Mouse (Mus musculus): ENCODE data around the gene Etv6. TPM values are rescaled to one million over a fixed set of nuclear protein-coding genes. Genes with fewer than 3 reads are reported as not detected.

Gene Etv6
- polyA plus RNA-seq, 1 experiment from 2014 or later, result 3.4 TPM

DNA sequence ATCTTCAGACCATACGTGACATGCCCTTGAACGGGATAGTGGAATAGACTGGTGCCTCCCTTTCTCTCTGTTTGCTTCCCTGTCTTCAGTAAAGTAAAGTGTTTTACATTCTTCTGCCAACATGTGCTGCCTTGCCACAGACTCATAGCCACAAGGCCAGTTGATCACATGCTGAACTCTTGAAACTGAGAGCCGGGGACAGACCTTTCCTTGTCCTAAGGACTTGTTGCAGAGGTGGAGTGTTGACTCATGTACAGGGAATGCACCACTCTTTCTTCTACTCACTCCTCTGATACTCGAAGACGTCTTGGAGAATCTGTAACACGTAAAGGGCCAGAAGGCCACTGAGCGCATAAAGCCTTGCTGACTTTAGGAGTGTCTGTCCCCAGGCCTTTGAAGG lies 94.3 kb downstream of the Etv6 start:
- Histone ChIP-seq H3K4me1 (ENCODE audit: control insufficient read depth, insufficient read depth, low read depth, low read length) (peaks cover 4% of the 10 kb centered on the region), H3K4me2 (ENCODE audit: low read length) (no peak overlapping the region), H3K9me3 (ENCODE audit: control insufficient read depth, low read length) (no peaks in the 10 kb centered on the region), H3K9ac (ENCODE audit: low read depth, low read length) (no peak overlapping the region), H3K4me3 (ENCODE audit: low read length) (no peak overlapping the region), H3K27me3 (replicated peaks; ENCODE audit: control insufficient read depth, insufficient read depth, low read length) (no peaks in the 10 kb centered on the region), H3K27ac (ENCODE audit: low read depth, low read length) (no peak overlapping the region), H3K36me3 (ENCODE audit: control insufficient read depth, insufficient read depth, low read length) (no peaks in the 10 kb centered on the region)
- ATAC-seq, result no peak
- WGBS, result 96% methylated on average over 7 of the region's 7 CpGs

DNA sequence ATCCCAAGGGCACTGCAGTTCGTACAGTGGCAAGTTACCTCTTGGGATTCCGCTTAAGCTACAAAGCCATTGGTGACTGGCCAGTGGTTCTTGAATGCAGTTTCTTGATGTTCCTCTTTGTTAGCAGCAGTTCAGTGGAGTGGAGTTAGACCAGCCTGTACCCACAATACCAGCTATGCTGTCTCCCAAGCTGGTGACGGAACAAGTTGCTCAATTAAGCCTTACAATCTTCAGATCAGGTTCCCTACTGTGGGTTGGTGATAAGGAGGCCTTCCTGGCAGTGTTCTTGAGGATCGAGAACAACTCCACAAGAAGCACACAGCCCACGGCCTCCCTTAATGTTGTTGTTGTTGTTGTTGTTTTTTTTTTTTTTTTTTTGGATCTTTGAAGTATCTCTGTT lies 95.3 kb downstream of the Etv6 start:
- Histone ChIP-seq H3K4me3 (ENCODE audit: low read length) (no peak overlapping the region), H3K9me3 (ENCODE audit: control insufficient read depth, low read length) (no peaks in the 10 kb centered on the region), H3K27me3 (replicated peaks; ENCODE audit: control insufficient read depth, insufficient read depth, low read length) (no peaks in the 10 kb centered on the region), H3K4me1 (ENCODE audit: control insufficient read depth, insufficient read depth, low read depth, low read length) (peaks cover 4% of the 10 kb centered on the region), H3K4me2 (ENCODE audit: low read length) (no peak overlapping the region), H3K36me3 (ENCODE audit: control insufficient read depth, insufficient read depth, low read length) (no peaks in the 10 kb centered on the region), H3K9ac (ENCODE audit: low read depth, low read length) (no peak overlapping the region), H3K27ac (ENCODE audit: low read depth, low read length) (no peak overlapping the region)
- ATAC-seq, result no peak
- 97% methylated on average over 5 of the region's 5 CpGs for WGBS

DNA sequence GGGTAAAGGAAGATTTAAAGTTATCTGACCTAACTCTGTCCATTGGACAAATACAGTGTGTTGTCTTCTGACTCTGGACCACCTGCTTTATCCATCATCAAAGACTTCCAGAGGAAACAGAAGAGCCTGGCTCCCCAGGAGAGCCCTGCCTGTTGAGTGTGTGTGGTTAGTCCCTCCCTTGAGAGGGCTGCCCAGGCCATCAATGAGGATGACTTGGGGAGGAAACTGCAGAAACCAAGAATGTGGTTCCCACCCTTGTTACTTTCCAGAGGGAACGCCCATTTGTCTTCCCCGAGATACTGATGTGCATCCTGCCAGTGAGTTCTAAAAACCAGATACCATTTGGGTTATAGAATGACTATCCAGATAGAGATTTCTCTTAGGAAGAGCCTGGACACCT lies 96.1 kb downstream of the Etv6 start:
- WGBS, result 96% methylated on average over 2 of the region's 2 CpGs
- H3K27me3 ChIP-seq (replicated peaks; ENCODE audit: control insufficient read depth, insufficient read depth, low read length), result no peaks in the 10 kb centered on the region
- no peak overlapping the region for H3K27ac ChIP-seq (ENCODE audit: low read depth, low read length)
- H3K9me3 ChIP-seq (ENCODE audit: control insufficient read depth, low read length), result no peaks in the 10 kb centered on the region
- no peak overlapping the region for H3K9ac ChIP-seq (ENCODE audit: low read depth, low read length)
- no peak for ATAC-seq
- no peak overlapping the region for H3K4me2 ChIP-seq (ENCODE audit: low read length)
- no peak overlapping the region for H3K4me3 ChIP-seq (ENCODE audit: low read length)
- peaks cover 4% of the 10 kb centered on the region for H3K4me1 ChIP-seq (ENCODE audit: control insufficient read depth, insufficient read depth, low read depth, low read length)
- no peaks in the 10 kb centered on the region for H3K36me3 ChIP-seq (ENCODE audit: control insufficient read depth, insufficient read depth, low read length)

DNA sequence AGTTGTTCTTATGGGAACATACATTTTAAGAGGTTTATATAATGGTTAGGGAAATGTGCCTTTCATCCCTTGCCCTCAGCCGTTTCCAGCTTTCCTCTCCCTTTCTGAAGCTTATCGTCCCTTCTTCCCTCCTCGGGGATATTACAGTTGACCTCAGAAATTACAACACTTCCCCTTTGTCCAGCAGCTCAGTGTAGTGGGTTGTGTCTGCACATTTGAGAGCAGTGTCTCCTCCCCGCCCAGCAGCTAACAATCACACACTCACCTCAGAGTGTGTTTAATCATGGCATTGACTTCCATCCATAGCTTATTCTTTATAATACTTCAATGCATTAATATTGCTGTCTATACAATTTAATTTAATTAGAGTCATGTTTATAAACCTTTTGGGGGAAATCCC lies 98.3 kb downstream of the Etv6 start:
- H3K27me3 ChIP-seq (replicated peaks; ENCODE audit: control insufficient read depth, insufficient read depth, low read length), result no peaks in the 10 kb centered on the region
- 72% methylated on average over 4 of the region's 4 CpGs for WGBS
- no peak overlapping the region for H3K4me3 ChIP-seq (ENCODE audit: low read length)
- H3K36me3 ChIP-seq (ENCODE audit: control insufficient read depth, insufficient read depth, low read length), result no peaks in the 10 kb centered on the region
- no peak for ATAC-seq
- H3K9ac ChIP-seq (ENCODE audit: low read depth, low read length), result no peak overlapping the region
- no peaks in the 10 kb centered on the region for H3K9me3 ChIP-seq (ENCODE audit: control insufficient read depth, low read length)
- H3K4me2 ChIP-seq (ENCODE audit: low read length), result no peak overlapping the region
- H3K4me1 ChIP-seq (ENCODE audit: control insufficient read depth, insufficient read depth, low read depth, low read length), result no peaks in the 10 kb centered on the region
- H3K27ac ChIP-seq (ENCODE audit: low read depth, low read length), result no peak overlapping the region

DNA sequence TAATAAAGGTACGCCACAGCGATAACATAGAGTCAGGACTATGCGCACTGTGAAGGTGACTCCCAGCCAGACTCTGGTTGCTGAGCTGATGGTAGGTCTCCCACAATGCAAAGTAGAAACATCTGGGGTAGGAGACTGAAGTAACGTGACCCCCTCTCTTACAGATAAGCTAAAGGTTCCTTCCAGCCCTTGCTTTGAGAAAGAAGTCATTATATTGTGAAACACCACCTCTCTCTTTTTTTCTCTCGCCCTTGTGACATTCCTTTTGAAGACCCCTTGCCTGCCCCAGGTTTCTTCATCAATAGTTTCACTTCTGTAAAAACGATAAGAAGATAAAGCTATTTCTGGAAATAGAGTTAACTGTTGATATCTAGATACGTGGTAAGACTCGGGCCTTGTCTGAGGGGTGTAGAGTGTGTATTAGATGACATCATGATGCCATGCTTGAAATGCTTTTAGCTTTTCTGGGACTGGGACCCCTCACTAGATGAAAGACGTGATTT lies 99.4 kb downstream of the Etv6 start:
- no peaks in the 10 kb centered on the region for H3K4me1 ChIP-seq (ENCODE audit: control insufficient read depth, insufficient read depth, low read depth, low read length)
- WGBS, result 94% methylated on average over 9 of the region's 9 CpGs
- H3K27me3 ChIP-seq (replicated peaks; ENCODE audit: control insufficient read depth, insufficient read depth, low read length), result no peaks in the 10 kb centered on the region
- H3K36me3 ChIP-seq (ENCODE audit: control insufficient read depth, insufficient read depth, low read length), result no peaks in the 10 kb centered on the region
- H3K4me2 ChIP-seq (ENCODE audit: low read length), result no peak overlapping the region
- no peak overlapping the region for H3K4me3 ChIP-seq (ENCODE audit: low read length)
- no peak overlapping the region for H3K9ac ChIP-seq (ENCODE audit: low read depth, low read length)
- no peak for ATAC-seq
- no peaks in the 10 kb centered on the region for H3K9me3 ChIP-seq (ENCODE audit: control insufficient read depth, low read length)
- H3K27ac ChIP-seq (ENCODE audit: low read depth, low read length), result no peak overlapping the region

DNA sequence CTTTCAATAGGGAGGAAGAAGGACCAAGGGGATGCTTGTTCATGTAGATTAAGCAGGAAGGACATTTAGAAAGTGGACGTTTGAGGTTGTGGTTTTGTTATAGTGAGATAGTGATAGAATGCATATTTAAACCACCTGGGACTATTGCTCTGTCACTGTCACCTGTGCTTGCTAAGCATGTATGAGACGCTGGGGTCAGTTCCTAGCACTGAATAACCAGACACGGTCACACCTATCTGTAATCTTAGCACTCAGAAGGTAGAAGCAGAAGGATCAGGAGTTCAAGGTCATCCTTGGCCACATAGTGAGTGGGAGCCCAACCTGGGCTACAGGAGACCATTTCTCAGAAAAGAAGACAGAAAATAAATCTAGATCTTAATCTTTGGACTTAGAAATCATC lies 100.8 kb downstream of the Etv6 start:
- 84% methylated on average over 3 of the region's 3 CpGs for WGBS
- ATAC-seq, result no peak

DNA sequence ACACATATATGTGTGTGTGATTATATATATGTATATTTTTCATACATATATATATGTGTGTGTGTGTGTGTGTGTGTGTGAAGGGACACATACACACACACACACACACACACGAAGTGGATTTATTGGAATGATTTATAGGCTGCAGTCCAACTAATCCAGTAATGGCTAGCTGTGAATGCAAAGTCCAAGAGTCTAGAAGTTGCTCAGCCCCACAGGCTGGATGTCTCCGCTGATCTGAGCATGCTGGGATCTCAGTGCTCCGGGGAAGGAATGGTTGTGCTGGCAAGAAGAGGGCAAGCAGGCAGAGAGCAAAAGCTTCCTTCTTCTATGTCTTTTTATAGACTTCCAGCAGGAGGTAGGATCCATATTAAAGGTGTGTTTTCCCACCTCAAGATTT lies 103.9 kb downstream of the Etv6 start:
- no peak for ATAC-seq
- Histone ChIP-seq H3K9me3 (ENCODE audit: control insufficient read depth, low read length) (no peaks in the 10 kb centered on the region), H3K4me3 (ENCODE audit: low read length) (no peak overlapping the region), H3K27ac (ENCODE audit: low read depth, low read length) (no peak overlapping the region), H3K4me2 (ENCODE audit: low read length) (no peak overlapping the region), H3K36me3 (ENCODE audit: control insufficient read depth, insufficient read depth, low read length) (no peaks in the 10 kb centered on the region), H3K9ac (ENCODE audit: low read depth, low read length) (no peak overlapping the region), H3K4me1 (ENCODE audit: control insufficient read depth, insufficient read depth, low read depth, low read length) (no peaks in the 10 kb centered on the region; the same call in 1 of the 2 replicates), H3K27me3 (replicated peaks; ENCODE audit: control insufficient read depth, insufficient read depth, low read length) (no peaks in the 10 kb centered on the region)
- WGBS, result 90% methylated on average over 3 of the region's 3 CpGs

More for the DNA sequence above, 100.8 kb downstream of the Etv6 start:
- Histone ChIP-seq H3K9me3 (ENCODE audit: control insufficient read depth, low read length) (no peaks in the 10 kb centered on the region), H3K9ac (ENCODE audit: low read depth, low read length) (no peak overlapping the region), H3K4me1 (ENCODE audit: control insufficient read depth, insufficient read depth, low read depth, low read length) (no peaks in the 10 kb centered on the region), H3K36me3 (ENCODE audit: control insufficient read depth, insufficient read depth, low read length) (no peaks in the 10 kb centered on the region), H3K27ac (ENCODE audit: low read depth, low read length) (no peak overlapping the region), H3K27me3 (replicated peaks; ENCODE audit: control insufficient read depth, insufficient read depth, low read length) (no peaks in the 10 kb centered on the region), H3K4me3 (ENCODE audit: low read length) (no peak overlapping the region), H3K4me2 (ENCODE audit: low read length) (no peak overlapping the region)

DNA sequence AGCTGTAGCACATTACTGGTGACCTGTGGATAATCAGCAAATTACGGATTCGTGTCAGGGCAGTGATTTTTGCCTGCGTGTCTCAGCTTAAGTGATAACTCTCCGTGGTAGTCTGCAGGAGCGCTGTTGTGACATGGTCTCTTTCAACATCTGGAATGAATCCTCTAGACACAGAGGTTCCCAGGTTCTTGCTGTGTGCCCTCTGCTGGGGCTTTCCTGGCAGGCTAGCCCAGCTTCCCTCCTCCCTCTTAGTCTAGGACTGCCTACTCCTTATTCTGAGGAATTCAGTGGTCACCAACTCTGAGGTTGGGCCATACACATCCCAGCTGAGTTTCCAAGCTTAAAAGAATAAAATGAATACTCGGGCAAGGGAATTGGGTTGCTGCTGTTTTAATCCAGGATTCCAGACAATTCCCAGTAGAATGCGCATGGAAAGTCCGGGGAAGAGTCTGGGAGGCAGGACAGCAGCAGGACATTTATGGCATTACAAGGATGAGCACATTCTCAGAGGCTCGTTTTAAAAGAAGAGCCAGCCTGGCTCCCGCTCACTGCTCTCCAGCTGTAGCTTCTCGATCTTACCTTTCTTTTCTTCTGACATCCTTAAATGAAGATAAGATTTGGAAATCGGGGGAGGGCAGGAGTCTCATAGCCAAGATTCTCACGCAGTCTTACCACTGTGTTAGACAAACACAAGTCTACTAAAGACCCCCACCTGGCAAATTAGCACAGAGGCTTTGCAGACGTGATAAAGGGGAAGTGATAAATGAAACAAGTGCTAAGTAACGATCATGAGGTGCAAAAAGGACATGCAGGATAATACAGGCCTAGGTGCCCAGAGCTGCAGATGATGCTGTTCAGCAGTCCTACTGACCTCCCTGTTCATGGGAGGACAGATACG lies 105.5 kb downstream of the Etv6 start:
- ATAC-seq, result no peak; the same call in 1 of the 2 replicates
- Histone ChIP-seq H3K4me1 (ENCODE audit: control insufficient read depth, insufficient read depth, low read depth, low read length) (no peaks in the 10 kb centered on the region; the same call in 1 of the 2 replicates), H3K27ac (ENCODE audit: low read depth, low read length) (no peak overlapping the region), H3K27me3 (replicated peaks; ENCODE audit: control insufficient read depth, insufficient read depth, low read length) (no peaks in the 10 kb centered on the region), H3K4me2 (ENCODE audit: low read length) (no peak overlapping the region), H3K4me3 (ENCODE audit: low read length) (no peak overlapping the region), H3K9ac (ENCODE audit: low read depth, low read length) (no peak overlapping the region), H3K36me3 (ENCODE audit: control insufficient read depth, insufficient read depth, low read length) (no peaks in the 10 kb centered on the region), H3K9me3 (ENCODE audit: control insufficient read depth, low read length) (no peaks in the 10 kb centered on the region)
- 68% methylated on average over 16 of the region's 16 CpGs for WGBS

DNA sequence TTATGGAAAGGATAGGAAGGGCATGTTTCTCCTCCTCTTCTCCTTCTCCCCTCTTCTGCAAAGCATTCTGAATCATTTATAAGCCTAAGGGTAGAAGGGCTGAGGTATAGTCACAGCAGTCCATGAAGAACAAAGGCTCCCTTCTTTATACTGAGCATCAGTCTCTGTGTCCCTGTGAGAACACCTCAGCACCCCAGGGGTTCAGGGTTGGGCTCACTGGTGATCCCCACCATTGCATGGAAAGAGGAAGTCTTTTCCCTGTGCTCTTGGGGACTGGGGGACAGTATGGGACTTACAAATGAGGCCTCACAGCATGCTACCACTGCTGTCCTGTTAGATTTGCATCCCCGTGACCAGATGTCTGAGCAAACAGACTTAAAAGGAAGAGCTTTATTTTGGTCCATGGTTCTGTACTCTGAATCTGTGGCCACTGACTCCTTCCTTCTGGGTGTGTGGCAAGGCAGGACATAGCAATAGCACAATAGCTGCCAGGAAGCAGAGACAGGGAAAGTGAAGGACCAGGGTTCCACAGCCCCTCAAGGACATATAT lies 106.2 kb downstream of the Etv6 start:
- ATAC-seq, result no peak
- H3K36me3 ChIP-seq (ENCODE audit: control insufficient read depth, insufficient read depth, low read length), result no peaks in the 10 kb centered on the region
- WGBS, result 75% methylated on average over 1 of the region's 1 CpGs

More for the DNA sequence above, 106.2 kb downstream of the Etv6 start:
- H3K27ac ChIP-seq (ENCODE audit: low read depth, low read length), result no peak overlapping the region
- H3K4me2 ChIP-seq (ENCODE audit: low read length), result no peak overlapping the region
- no peaks in the 10 kb centered on the region for H3K9me3 ChIP-seq (ENCODE audit: control insufficient read depth, low read length)
- H3K4me3 ChIP-seq (ENCODE audit: low read length), result no peak overlapping the region
- no peaks in the 10 kb centered on the region for H3K27me3 ChIP-seq (replicated peaks; ENCODE audit: control insufficient read depth, insufficient read depth, low read length)
- H3K4me1 ChIP-seq (ENCODE audit: control insufficient read depth, insufficient read depth, low read depth, low read length), result no peaks in the 10 kb centered on the region; the same call in 1 of the 2 replicates
- no peak overlapping the region for H3K9ac ChIP-seq (ENCODE audit: low read depth, low read length)
